In genomic region chr15:97174989-97175388, GRCm38 (mm10) we compare ENCODE assay signal across 11 mouse cellular contexts.
DNase-seq lines count a peak whose midpoint lies in the region; ATAC-seq and TF ChIP-seq lines count a peak whose summit lies in the region.
"Had no signal": no experiment of that assay in that cellular context is flagged by ENCODE, and none has a peak within 500 bp of the region (broad histone marks: within the 10 kb centered on the region; RNA-seq: fewer than 3 reads in every experiment).

No protein-coding gene starts in this region.

- no peaks in the 10 kb centered on the region for H3K36me3 ChIP-seq in lung, embryonic 16.5 days (ENCODE audit: control insufficient read depth, insufficient read depth, low read length)
- H3K36me3 ChIP-seq: liver, embryonic 13.5 days; neural tube, embryonic 12.5 days had no signal

- H3K9ac ChIP-seq in lung, embryonic 16.5 days (ENCODE audit: low read length): no peak overlapping the region
- H3K9ac ChIP-seq: liver, embryonic 13.5 days; neural tube, embryonic 12.5 days had no signal

- no peak for TF ChIP-seq CTCF in left cerebral cortex, adult 2 months (IDR thresholded peaks at IDR 0.05)

- H3K27ac ChIP-seq in lung, embryonic 16.5 days (ENCODE audit: low read length): peak overlapping the region; percentile 72
- H3K27ac ChIP-seq in left cerebral cortex, adult 2 months: no peak overlapping the region
- H3K27ac ChIP-seq: heart, adult 2 months; liver, embryonic 13.5 days; neural tube, embryonic 12.5 days had no signal

- peak; percentile 17 for DNase-seq in adrenal gland, adult 2 months
- DNase-seq in adrenal gland, adult 18-20 months (ENCODE audit: low spot score in 2 of 2): no peak
- DNase-seq in adipocyte (ENCODE audit: low spot score): peak; percentile 14
- DNase-seq in kidney, adult 9 months: peak; percentile 45
- no peak for DNase-seq in thymus, postnatal 4 days
- no peak for DNase-seq in left cerebral cortex, postnatal 10 days (ENCODE audit: extremely low spot score in 1 of 2, low spot score in 2 of 2)
- no peak for DNase-seq in left cerebral cortex, adult 2 months (ENCODE audit: extremely low spot score in 1 of 2, low spot score in 2 of 2)
- DNase-seq: liver, embryonic 13.5 days had no signal

- ATAC-seq in lung, embryonic 16.5 days (ENCODE audit: low read depth): peak; percentile 94

- H3K4me1 ChIP-seq in lung, embryonic 16.5 days (replicated peaks; ENCODE audit: control insufficient read depth, insufficient read depth, low read length): peaks cover 15% of the 10 kb centered on the region

- no peak overlapping the region for H3K4me2 ChIP-seq in lung, embryonic 16.5 days (ENCODE audit: low read depth, low read length)
- H3K4me2 ChIP-seq: liver, embryonic 13.5 days; neural tube, embryonic 12.5 days had no signal

- H3K4me3 ChIP-seq in lung, embryonic 16.5 days (ENCODE audit: low read length): no peak overlapping the region
- H3K4me3 ChIP-seq in left cerebral cortex, adult 2 months: no peak overlapping the region
- H3K4me3 ChIP-seq: heart, adult 2 months; liver, embryonic 13.5 days; neural tube, embryonic 12.5 days had no signal

- H3K27me3 ChIP-seq in lung, embryonic 16.5 days (ENCODE audit: control insufficient read depth, insufficient read depth, low read depth, low read length): no peaks in the 10 kb centered on the region
- H3K27me3 ChIP-seq: liver, embryonic 13.5 days; neural tube, embryonic 12.5 days had no signal

- intact Hi-C loops in left cerebral cortex, postnatal 10 days (cut with DNase I): no loop called here
- intact Hi-C loops in left cerebral cortex, adult 2 months (cut with DNase I): no loop called here

- no peaks in the 10 kb centered on the region for H3K9me3 ChIP-seq in lung, embryonic 16.5 days (ENCODE audit: control insufficient read depth, low read length)
- H3K9me3 ChIP-seq: liver, embryonic 13.5 days; neural tube, embryonic 12.5 days had no signal

- WGBS in lung, embryonic 16.5 days: 18% methylated on average over 5 of the region's 5 CpGs

Comparison
In these comparisons a context has a peak if more than half of its experiments do, and no peak if none do; other contexts are left out.
1. DNase-seq: peak in adrenal gland, adult 2 months (single experiment), adipocyte (single experiment) and kidney, adult 9 months (single experiment); none in adrenal gland, adult 18-20 months (0 of 2), thymus, postnatal 4 days (single experiment), left cerebral cortex, postnatal 10 days (0 of 2) and left cerebral cortex, adult 2 months (0 of 2).